Mouse (Mus musculus): ENCODE data around the gene Lcmt1.

GRCm38 (mm10) chr7:123356158-123356557 is 13.4 kb upstream of the Lcmt1 start:
- TF ChIP-seq CTCF (IDR thresholded peaks at IDR 0.05; ENCODE audit: control insufficient read depth, insufficient read depth, low read length) (no peak), POLR2A (IDR thresholded peaks at IDR 0.05; ENCODE audit: borderline replicate concordance, control insufficient read depth, low read depth, low read length) (no peak)
